Mouse (Mus musculus) liver, adult 2 months (tissue): ENCODE data around the gene Tm9sf3. TPM values are rescaled to one million over a fixed set of nuclear protein-coding genes. Genes with fewer than 3 reads are reported as not detected.

Source experiments
- DNase-seq: peaks from one replicate; pipeline ENCODE4 v3.0.0-alpha.2; 2011; ENCODE audit warnings: low read depth, low spot score; ENCODE audit errors: extremely low read depth
- H3K27ac ChIP-seq: fragments of 200-500 bp; replicated peaks from 2 replicates; pipeline ENCODE4 v1.5.1; 2012; ENCODE audit warnings: low read depth, mild to moderate bottlenecking, control low read depth, inconsistent platforms, low read length; ENCODE audit not compliant: insufficient read depth
- H3K27me3 ChIP-seq: fragments of 200-500 bp; 2 replicates; pipeline ENCODE4 v1.6.1; 2012; ENCODE audit warnings: mild to moderate bottlenecking, moderate library complexity, low read length, inconsistent platforms; ENCODE audit not compliant: control insufficient read depth, insufficient read depth
- H3K36me3 ChIP-seq: fragments of 200-500 bp; 2 replicates; pipeline ENCODE4 v1.6.1; 2012; ENCODE audit warnings: low read length, inconsistent platforms; ENCODE audit not compliant: control insufficient read depth, insufficient read depth
- H3K4me1 ChIP-seq: fragments of 200-500 bp; 2 replicates; pipeline ENCODE4 v1.6.1; 2011; ENCODE audit warnings: low read length; ENCODE audit not compliant: control insufficient read depth, insufficient read depth
- H3K4me3 ChIP-seq: fragments of 200-500 bp; 2 replicates; pipeline ENCODE4 v1.5.1; 2011; ENCODE audit warnings: low read depth, mild to moderate bottlenecking, control low read depth, low read length, moderate library complexity; ENCODE audit not compliant: insufficient read depth
- H3K79me2 ChIP-seq: fragments of 200-500 bp; 2 replicates; pipeline ENCODE4 v1.6.1; 2012; ENCODE audit warnings: inconsistent platforms, mild to moderate bottlenecking, low read length, moderate library complexity; ENCODE audit not compliant: control insufficient read depth, insufficient read depth
- H3K9ac ChIP-seq: fragments of 200-500 bp; 2 replicates; pipeline ENCODE4 v1.6.1; 2012; ENCODE audit warnings: low read depth, mild to moderate bottlenecking, control low read depth, inconsistent platforms, low read length
- CTCF ChIP-seq: fragments of 200-500 bp; IDR thresholded peaks from 2 replicates; pipeline ENCODE4 v1.5.1; 2011; ENCODE audit warnings: low read depth, low read length, control low read depth
- POLR2A ChIP-seq: fragments of 200-500 bp; IDR thresholded peaks from 2 replicates; pipeline ENCODE4 v1.6.1; 2011; ENCODE audit warnings: low read length, control low read depth; ENCODE audit not compliant: insufficient read depth; ENCODE audit errors: extremely low read depth
- WGBS: fragments of 180-500 bp; shearing (Covaris S2); methylation state at CpG from one replicate; pipeline ENCODE4 v1.1.7; 2018; 5-methylcytosine and 5-hydroxymethylcytosine counted together
- polyA plus RNA-seq: library from polyadenylated mRNA; depleted of rRNA; stranded (reverse); fragments of >200 nt; gene quantifications from 2 replicates; pipeline ENCODE4 v1.2.3, GENCODE M21; 2012
- total RNA-seq: library from RNA; depleted of rRNA; stranded (reverse); fragments of >200 nt; gene quantifications from 2 replicates; pipeline ENCODE4 v1.2.3, GENCODE M21; 2014

Gene Tm9sf3
- total and polyA plus RNA-seq, 2 experiments: 41.7 to 141 TPM

- DNase-seq: no peak
- H3K4me3 ChIP-seq: no peak overlapping the region
- H3K4me1 ChIP-seq: peaks cover 20% of the 10 kb centered on the region
- peaks cover 7% of the 10 kb centered on the region; the same call in 1 of the 2 replicates for H3K36me3 ChIP-seq
- H3K27me3 ChIP-seq: no peaks in the 10 kb centered on the region
- TF ChIP-seq POLR2A (no peak), CTCF (no peak)
- no peak overlapping the region for H3K9ac ChIP-seq
- WGBS: 81% methylated on average over 6 of the region's 6 CpGs
- H3K79me2 ChIP-seq: peaks cover 33% of the 10 kb centered on the region; the same call in 1 of the 2 replicates
- no peak overlapping the region for H3K27ac ChIP-seq
Measured at GRCm38 (mm10) chr19:41259256-41259655, 4.5 kb downstream of the Tm9sf3 start.

GRCm38 (mm10) chr19:41258707-41259106 is 5.1 kb downstream of the Tm9sf3 start:
- Histone ChIP-seq H3K27ac (no peak overlapping the region), H3K4me1 (peaks cover 20% of the 10 kb centered on the region), H3K36me3 (peaks cover 7% of the 10 kb centered on the region; the same call in 1 of the 2 replicates), H3K4me3 (no peak overlapping the region), H3K9ac (no peak overlapping the region), H3K79me2 (peaks cover 33% of the 10 kb centered on the region; the same call in 1 of the 2 replicates), H3K27me3 (no peaks in the 10 kb centered on the region)
- TF ChIP-seq POLR2A (no peak), CTCF (peak; percentile 53; the same call in 1 of the 2 replicates)
- no peak for DNase-seq
- 44% methylated on average over 2 of the region's 2 CpGs for WGBS

GRCm38 (mm10) chr19:41254584-41254983 is 9.2 kb downstream of the Tm9sf3 start:
- TF ChIP-seq POLR2A: no peak
- no peak for TF ChIP-seq CTCF
- Histone ChIP-seq H3K36me3 (peaks cover 9% of the 10 kb centered on the region; the same call in 1 of the 2 replicates), H3K9ac (no peak overlapping the region), H3K79me2 (peaks cover 34% of the 10 kb centered on the region; the same call in 1 of the 2 replicates), H3K27ac (no peak overlapping the region), H3K4me3 (no peak overlapping the region), H3K27me3 (no peaks in the 10 kb centered on the region), H3K4me1 (peaks cover 4% of the 10 kb centered on the region; the same call in 1 of the 2 replicates)
- WGBS: 64% methylated on average over 5 of the region's 5 CpGs
- DNase-seq: no peak

- 70% methylated on average over 4 of the region's 4 CpGs for WGBS
- no peak overlapping the region for H3K4me3 ChIP-seq
- H3K9ac ChIP-seq: no peak overlapping the region
- peaks cover 2% of the 10 kb centered on the region; the same call in 1 of the 2 replicates for H3K4me1 ChIP-seq
- H3K36me3 ChIP-seq: peaks cover 19% of the 10 kb centered on the region
- H3K79me2 ChIP-seq: peaks cover 16% of the 10 kb centered on the region; the same call in 1 of the 2 replicates
- DNase-seq: no peak
- no peaks in the 10 kb centered on the region for H3K27me3 ChIP-seq
- no peak for TF ChIP-seq POLR2A
- TF ChIP-seq CTCF: no peak
- H3K27ac ChIP-seq: no peak overlapping the region
Measured at GRCm38 (mm10) chr19:41248968-41249367, 14.8 kb downstream of the Tm9sf3 start.

- Histone ChIP-seq H3K27me3 (no peaks in the 10 kb centered on the region), H3K79me2 (peaks cover 16% of the 10 kb centered on the region; the same call in 1 of the 2 replicates), H3K36me3 (peaks cover 21% of the 10 kb centered on the region), H3K4me3 (no peak overlapping the region), H3K9ac (no peak overlapping the region), H3K27ac (no peak overlapping the region), H3K4me1 (peaks cover 2% of the 10 kb centered on the region; the same call in 1 of the 2 replicates)
- TF ChIP-seq CTCF (no peak), POLR2A (no peak)
- 73% methylated on average over 3 of the region's 3 CpGs for WGBS
- DNase-seq: peak; percentile 23
Measured at GRCm38 (mm10) chr19:41248271-41248670, 15.5 kb downstream of the Tm9sf3 start.

GRCm38 (mm10) chr19:41246271-41246670 is 17.5 kb downstream of the Tm9sf3 start:
- H3K27ac ChIP-seq: no peak overlapping the region
- no peak for DNase-seq
- no peak for TF ChIP-seq POLR2A
- TF ChIP-seq CTCF: no peak
- peaks cover 39% of the 10 kb centered on the region for H3K36me3 ChIP-seq
- 85% methylated on average over 4 of the region's 4 CpGs for WGBS
- peaks cover 22% of the 10 kb centered on the region; the same call in 1 of the 2 replicates for H3K79me2 ChIP-seq
- H3K27me3 ChIP-seq: no peaks in the 10 kb centered on the region
- no peak overlapping the region for H3K4me3 ChIP-seq
- H3K4me1 ChIP-seq: peaks cover 2% of the 10 kb centered on the region; the same call in 1 of the 2 replicates
- no peak overlapping the region for H3K9ac ChIP-seq
